22 mouse cellular contexts compared by ENCODE assay signal in the genomic region with DNA sequence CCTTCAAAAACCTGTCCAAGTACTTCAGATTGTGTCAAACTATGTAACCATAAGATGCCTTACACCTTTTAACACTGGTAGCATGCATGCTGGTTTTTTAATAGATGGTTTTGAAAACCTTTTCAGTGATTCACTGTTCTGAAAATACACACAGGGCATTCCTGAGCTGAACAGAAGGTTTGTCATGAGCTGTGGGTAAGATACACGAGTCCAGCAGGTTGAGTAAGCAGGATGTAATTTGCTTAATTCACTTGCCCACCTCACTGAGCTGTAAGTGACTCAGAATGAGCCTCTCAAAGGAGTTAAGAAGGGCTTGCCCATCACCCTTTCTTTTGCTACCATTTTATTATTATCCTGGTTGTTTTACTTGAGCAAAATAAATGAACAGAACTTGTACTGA.
A peak's percentile ranks its signal among the peaks of the same experiment; 100 is the strongest.
DNase-seq lines count a peak whose midpoint lies in the region; ATAC-seq and TF ChIP-seq lines count a peak whose summit lies in the region.
"Had no signal": no experiment of that assay in that cellular context is flagged by ENCODE, and none has a peak within 500 bp of the region (broad histone marks: within the 10 kb centered on the region; RNA-seq: fewer than 3 reads in every experiment).

No protein-coding gene starts in this region.

- TF ChIP-seq POLR2A in embryonic fibroblast, embryonic 13.5 days (IDR thresholded peaks at IDR 0.05; ENCODE audit: low read depth, low read length), result no peak

- no peaks in the 10 kb centered on the region for H3K9me3 ChIP-seq in midbrain, embryonic 11.5 days (ENCODE audit: control insufficient read depth, low read length)
- H3K9me3 ChIP-seq in midbrain, embryonic 10.5 days (replicated peaks), result no peaks in the 10 kb centered on the region
- H3K9me3 ChIP-seq in forebrain, embryonic 10.5 days, result no peaks in the 10 kb centered on the region
- H3K9me3 ChIP-seq: embryonic facial prominence, embryonic 13.5 days; forebrain, embryonic 15.5 days; heart, embryonic 15.5 days; hindbrain, embryonic 10.5 days had no signal

- no peak overlapping the region for H3K27ac ChIP-seq in midbrain, embryonic 11.5 days (ENCODE audit: low read depth, low read length)
- no peak overlapping the region for H3K27ac ChIP-seq in midbrain, embryonic 10.5 days (replicated peaks)
- H3K27ac ChIP-seq in embryonic fibroblast, embryonic 13.5 days (ENCODE audit: insufficient read depth, low read length), result peak overlapping the region; percentile 100
- H3K27ac ChIP-seq in forebrain, embryonic 10.5 days, result no peak overlapping the region
- H3K27ac ChIP-seq: embryonic facial prominence, embryonic 13.5 days; forebrain, embryonic 15.5 days; heart, embryonic 15.5 days; hindbrain, embryonic 10.5 days; hindbrain, embryonic 14.5 days had no signal

- H3K4me2 ChIP-seq in midbrain, embryonic 11.5 days, result no peak overlapping the region
- H3K4me2 ChIP-seq: embryonic facial prominence, embryonic 13.5 days; forebrain, embryonic 15.5 days; heart, embryonic 11.5 days; heart, embryonic 15.5 days; hindbrain, embryonic 14.5 days had no signal

- H3K36me3 ChIP-seq in midbrain, embryonic 11.5 days (ENCODE audit: control insufficient read depth, insufficient read depth, low read length), result no peaks in the 10 kb centered on the region
- no peaks in the 10 kb centered on the region for H3K36me3 ChIP-seq in midbrain, embryonic 10.5 days
- H3K36me3 ChIP-seq in forebrain, embryonic 10.5 days (replicated peaks), result no peaks in the 10 kb centered on the region
- H3K36me3 ChIP-seq: embryonic facial prominence, embryonic 13.5 days; forebrain, embryonic 15.5 days; heart, embryonic 15.5 days; hindbrain, embryonic 10.5 days had no signal

- H3K27me3 ChIP-seq in midbrain, embryonic 11.5 days (ENCODE audit: control insufficient read depth, insufficient read depth, low read length), result no peaks in the 10 kb centered on the region
- H3K27me3 ChIP-seq in midbrain, embryonic 10.5 days (ENCODE audit: low read depth, poor library complexity, severe bottlenecking), result no peaks in the 10 kb centered on the region
- no peaks in the 10 kb centered on the region for H3K27me3 ChIP-seq in forebrain, embryonic 10.5 days (ENCODE audit: poor library complexity, severe bottlenecking)
- H3K27me3 ChIP-seq: embryonic facial prominence, embryonic 13.5 days; forebrain, embryonic 15.5 days; heart, embryonic 15.5 days had no signal

- H3K4me1 ChIP-seq in midbrain, embryonic 11.5 days (ENCODE audit: control insufficient read depth, insufficient read depth, low read length), result no peaks in the 10 kb centered on the region
- no peaks in the 10 kb centered on the region for H3K4me1 ChIP-seq in midbrain, embryonic 10.5 days
- peaks cover 23% of the 10 kb centered on the region for H3K4me1 ChIP-seq in embryonic fibroblast, embryonic 13.5 days (ENCODE audit: control insufficient read depth, insufficient read depth, low read length)
- H3K4me1 ChIP-seq in forebrain, embryonic 10.5 days, result no peaks in the 10 kb centered on the region
- H3K4me1 ChIP-seq: embryonic facial prominence, embryonic 13.5 days; forebrain, embryonic 15.5 days; hindbrain, embryonic 10.5 days had no signal

- H3K9ac ChIP-seq in midbrain, embryonic 11.5 days (ENCODE audit: low read length), result no peak overlapping the region
- H3K9ac ChIP-seq: embryonic facial prominence, embryonic 13.5 days; forebrain, embryonic 15.5 days; heart, embryonic 15.5 days; hindbrain, embryonic 14.5 days had no signal

- no peak for ATAC-seq in midbrain, embryonic 11.5 days (ENCODE audit: low FRiP score)
- ATAC-seq: forebrain, embryonic 15.5 days; intestine, embryonic 16.5 days had no signal

- DNase-seq in midbrain, embryonic 11.5 days (ENCODE audit: low spot score, missing footprints), result peak; percentile 28
- no peak for DNase-seq in midbrain, embryonic 10.5 days (ENCODE audit: low spot score)
- peak; percentile 81 for DNase-seq in Muller cell, postnatal 12 days (ENCODE audit: inconsistent ontology term)
- no peak for DNase-seq in cerebellum, adult 8-10 months
- no peak for DNase-seq in forebrain, embryonic 10.5 days (ENCODE audit: extremely low spot score, low spot score)
- no peak for DNase-seq in thymus, postnatal 25 days
- DNase-seq: adrenal gland, postnatal 36 days; B cell, adult 2 months; cerebellum, adult 11 months; cerebellum, adult 9-10 months; cerebellum, postnatal 25 days; gastrocnemius, postnatal 36 days; heart, adult 18-20 months; kidney, adult 2 months had no signal

- no peak overlapping the region for H3K4me3 ChIP-seq in midbrain, embryonic 11.5 days (ENCODE audit: low read depth, low read length)
- no peak overlapping the region for H3K4me3 ChIP-seq in midbrain, embryonic 10.5 days
- H3K4me3 ChIP-seq in embryonic fibroblast, embryonic 13.5 days (ENCODE audit: insufficient read depth, low read length), result no peak overlapping the region
- no peak overlapping the region for H3K4me3 ChIP-seq in forebrain, embryonic 10.5 days
- H3K4me3 ChIP-seq: embryonic facial prominence, embryonic 13.5 days; forebrain, embryonic 15.5 days; heart, embryonic 15.5 days; hindbrain, embryonic 10.5 days had no signal

- WGBS in midbrain, embryonic 11.5 days, result 65% methylated on average over 1 of the region's 1 CpGs
- 68% methylated on average over 1 of the region's 1 CpGs for WGBS in midbrain, embryonic 10.5 days
- 63% methylated on average over 1 of the region's 1 CpGs for WGBS in forebrain, embryonic 10.5 days

- no peak for TF ChIP-seq CTCF in embryonic fibroblast, embryonic 13.5 days (IDR thresholded peaks at IDR 0.05; ENCODE audit: borderline replicate concordance, insufficient read depth, low read length)

Comparison
In these comparisons a context has a peak if more than half of its experiments do, and no peak if none do; other contexts are left out.
1. DNase-seq: peak in midbrain, embryonic 11.5 days (single experiment) and Muller cell, postnatal 12 days (single experiment); none in midbrain, embryonic 10.5 days (single experiment), cerebellum, adult 8-10 months (single experiment), forebrain, embryonic 10.5 days (single experiment) and thymus, postnatal 25 days (single experiment).